Mouse (Mus musculus) forebrain, embryonic 10.5 days (tissue): ENCODE results near the gene Gli1. TPM values are rescaled to one million over a fixed set of nuclear protein-coding genes. Genes with fewer than 3 reads are reported as not detected.

Source experiments
- DNase-seq: peaks from one replicate; pipeline ENCODE4 v3.0.0-alpha.2; 2017; ENCODE audit warnings: low spot score; ENCODE audit errors: extremely low spot score
- H3K27ac ChIP-seq: fragments of 300-500 bp; sonication (generic); 2 replicates; pipeline ENCODE4 v1.5.1; 2016; ENCODE audit warnings: mild to moderate bottlenecking
- H3K27me3 ChIP-seq: fragments of 300-500 bp; sonication (generic); 2 replicates; pipeline ENCODE4 v1.6.1; 2016; ENCODE audit warnings: mild to moderate bottlenecking; ENCODE audit not compliant: poor library complexity, severe bottlenecking
- H3K36me3 ChIP-seq: fragments of 300-500 bp; sonication (generic); replicated peaks from 2 replicates; pipeline ENCODE4 v1.6.1; 2016; ENCODE audit warnings: mild to moderate bottlenecking, moderate library complexity
- H3K4me1 ChIP-seq: fragments of 300-500 bp; sonication (generic); 2 replicates; pipeline ENCODE4 v1.6.1; 2016
- H3K4me3 ChIP-seq: fragments of 300-500 bp; sonication (generic); 2 replicates; pipeline ENCODE4 v1.5.1; 2016; ENCODE audit warnings: mild to moderate bottlenecking, moderate library complexity
- H3K9me3 ChIP-seq: fragments of 300-500 bp; sonication (generic); 2 replicates; pipeline ENCODE4 v1.6.1; 2016; ENCODE audit warnings: mild to moderate bottlenecking, moderate library complexity
- WGBS: fragments of 180-500 bp; shearing (Covaris S2); methylation state at CpG from one replicate; pipeline ENCODE4 v1.1.7; 2016; 5-methylcytosine and 5-hydroxymethylcytosine counted together
- polyA plus RNA-seq: library from polyadenylated mRNA; unstranded; fragments of >200 nt; fragmentation: Nextera tagmentation; extraction: Ambion mirVana; gene quantifications from 2 replicates; pipeline ENCODE4 v1.2.1, GENCODE M21; 2016

Gene Gli1
- polyA plus RNA-seq, result 7.0 and 7.9 TPM in 2 replicates

DNA sequence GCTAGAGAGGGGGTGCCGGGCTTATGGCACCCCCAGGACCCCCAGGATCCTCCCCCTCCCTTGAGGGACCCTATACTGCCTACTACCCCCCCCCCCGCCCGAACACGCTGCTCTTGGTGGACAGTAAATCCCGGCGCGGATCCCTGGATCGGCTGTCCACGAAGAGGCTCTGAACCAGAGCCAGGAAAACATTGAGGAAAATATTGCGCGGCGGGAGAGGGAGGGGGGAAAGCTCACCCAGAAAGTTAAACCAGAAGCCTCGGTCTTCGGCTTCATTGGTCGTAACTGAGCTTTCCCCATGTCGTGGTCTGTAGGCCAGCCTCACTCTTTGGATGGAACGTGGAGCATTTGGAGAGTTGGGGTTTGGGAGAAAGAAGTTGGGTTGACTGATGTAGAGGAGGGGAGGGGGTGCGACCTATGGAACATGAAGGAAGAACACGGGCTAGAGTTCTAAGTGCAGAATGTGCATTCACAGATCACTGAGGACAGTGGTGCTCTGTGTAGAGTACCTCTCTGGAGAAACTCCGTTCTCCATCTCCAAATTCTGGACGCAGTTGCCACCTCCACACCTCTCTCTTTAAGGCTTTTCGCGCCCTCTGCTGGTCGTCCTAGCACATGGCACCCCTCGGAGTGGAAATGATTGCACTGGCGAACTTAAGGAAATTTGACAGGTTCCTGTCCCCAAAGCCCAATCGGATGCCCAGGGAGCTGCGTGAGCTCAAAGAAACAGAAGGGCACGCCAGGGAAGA lies at the start of gene Gli1:
Gli1 (minus strand) TSS at position 84 of the 749 bp plus-strand sequence.
- Histone ChIP-seq H3K36me3 (peaks cover 11% of the 10 kb centered on the region), H3K4me3 (peak within 1 kb of the TSS; percentile 58), H3K27me3 (peaks cover 52% of the 10 kb centered on the region), H3K4me1 (peaks cover 42% of the 10 kb centered on the region), H3K27ac (peak within 1 kb of the TSS; percentile 91), H3K9me3 (no peaks in the 10 kb centered on the region)
- peak; percentile 89 for DNase-seq
- WGBS, result under 1% methylated on average over 29 of the region's 29 CpGs

- no peaks in the 10 kb centered on the region for H3K9me3 ChIP-seq
- 60% methylated on average over 2 of the region's 2 CpGs for WGBS
- peak overlapping the region; percentile 69 for H3K4me3 ChIP-seq
- DNase-seq, result no peak
- peak overlapping the region; percentile 93 for H3K27ac ChIP-seq
- H3K27me3 ChIP-seq, result no peaks in the 10 kb centered on the region
- no peaks in the 10 kb centered on the region for H3K36me3 ChIP-seq
- H3K4me1 ChIP-seq, result peaks cover 27% of the 10 kb centered on the region
Observed at GRCm38 (mm10) chr10:127381743-127382134, 40.0 kb upstream of the Gli1 start.

- Histone ChIP-seq H3K27me3 (no peaks in the 10 kb centered on the region), H3K9me3 (no peaks in the 10 kb centered on the region), H3K27ac (peak overlapping the region; percentile 93), H3K4me1 (peaks cover 27% of the 10 kb centered on the region), H3K4me3 (peak overlapping the region; percentile 69), H3K36me3 (no peaks in the 10 kb centered on the region)
- 3% methylated on average over 73 of the region's 79 CpGs for WGBS
- peak; percentile 75 for DNase-seq
Observed at GRCm38 (mm10) chr10:127380767-127381742, 39.3 kb upstream of the Gli1 start.

DNA sequence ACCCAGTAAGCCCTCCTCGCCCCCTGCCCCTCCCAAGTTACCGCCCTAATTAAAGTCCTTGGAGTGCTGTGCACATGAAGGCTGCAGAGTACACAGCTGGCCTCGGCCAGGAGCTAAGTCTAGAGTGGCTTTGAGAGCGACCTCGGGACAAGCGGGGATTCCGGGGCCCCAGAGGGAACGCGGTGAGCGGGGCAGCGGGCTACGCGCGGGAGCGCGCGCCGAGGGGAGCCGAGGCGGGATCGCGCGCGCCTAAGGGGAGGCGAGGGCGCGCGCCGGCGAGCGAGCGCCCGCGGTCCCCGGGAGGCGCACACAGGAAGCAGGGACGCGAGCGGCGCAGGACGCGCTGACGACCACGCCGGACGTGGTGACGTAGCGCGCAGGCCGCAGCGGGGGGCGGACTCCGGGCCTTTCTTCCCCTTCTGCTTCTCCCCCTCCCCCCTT lies 38.5 kb upstream of the Gli1 start, which contains the start of gene R3hdm2:
R3hdm2 (plus strand) TSS at position 77 of the 441 bp plus-strand sequence.
- peak within 1 kb of the TSS; percentile 93 for H3K27ac ChIP-seq
- no peaks in the 10 kb centered on the region for H3K27me3 ChIP-seq
- H3K36me3 ChIP-seq, result no peaks in the 10 kb centered on the region
- DNase-seq, result peak; percentile 92
- WGBS, result 0% methylated on average over 52 of the region's 53 CpGs
- H3K4me3 ChIP-seq, result peak within 1 kb of the TSS; percentile 69
- H3K9me3 ChIP-seq, result no peaks in the 10 kb centered on the region
- peaks cover 27% of the 10 kb centered on the region for H3K4me1 ChIP-seq

- Histone ChIP-seq H3K27me3 (no peaks in the 10 kb centered on the region), H3K36me3 (no peaks in the 10 kb centered on the region), H3K9me3 (no peaks in the 10 kb centered on the region), H3K27ac (peak overlapping the region; percentile 93), H3K4me3 (peak overlapping the region; percentile 69), H3K4me1 (peaks cover 27% of the 10 kb centered on the region)
- DNase-seq, result no peak
- WGBS, result 87% methylated on average over 8 of the region's 8 CpGs
Observed at GRCm38 (mm10) chr10:127379654-127380053, 37.9 kb upstream of the Gli1 start.

GRCm38 (mm10) chr10:127377700-127378099 lies 35.9 kb upstream of the Gli1 start:
- no peak for DNase-seq
- no peaks in the 10 kb centered on the region for H3K36me3 ChIP-seq
- 78% methylated on average over 3 of the region's 3 CpGs for WGBS
- no peak overlapping the region for H3K27ac ChIP-seq
- no peak overlapping the region for H3K4me3 ChIP-seq
- H3K27me3 ChIP-seq, result no peaks in the 10 kb centered on the region
- H3K4me1 ChIP-seq, result peaks cover 27% of the 10 kb centered on the region
- no peaks in the 10 kb centered on the region for H3K9me3 ChIP-seq

GRCm38 (mm10) chr10:127371023-127371422 lies 29.2 kb upstream of the Gli1 start:
- WGBS, result 72% methylated on average over 2 of the region's 2 CpGs
- Histone ChIP-seq H3K27ac (no peak overlapping the region), H3K9me3 (no peaks in the 10 kb centered on the region), H3K4me1 (peaks cover 37% of the 10 kb centered on the region), H3K27me3 (no peaks in the 10 kb centered on the region; the same call in 1 of the 2 replicates), H3K36me3 (no peaks in the 10 kb centered on the region), H3K4me3 (no peak overlapping the region)
- DNase-seq, result no peak

- H3K27ac ChIP-seq, result 0 out of 2 replicates have a peak within 1 kb of the TSS, but pooled peaks have one; percentile 30
- no peak within 1 kb of the TSS for H3K4me3 ChIP-seq
- no peaks in the 10 kb centered on the region; the same call in 1 of the 2 replicates for H3K27me3 ChIP-seq
- no peaks in the 10 kb centered on the region for H3K9me3 ChIP-seq
- H3K4me1 ChIP-seq, result peaks cover 37% of the 10 kb centered on the region
- DNase-seq, result no peak
- no peaks in the 10 kb centered on the region for H3K36me3 ChIP-seq
- WGBS, result 76% methylated on average over 22 of the region's 22 CpGs
Observed at GRCm38 (mm10) chr10:127369834-127370820, 28.4 kb upstream of the Gli1 start, which contains the start of gene Inhbc. Gene Inhbc (minus strand): TSS chr10:127370431.

DNA sequence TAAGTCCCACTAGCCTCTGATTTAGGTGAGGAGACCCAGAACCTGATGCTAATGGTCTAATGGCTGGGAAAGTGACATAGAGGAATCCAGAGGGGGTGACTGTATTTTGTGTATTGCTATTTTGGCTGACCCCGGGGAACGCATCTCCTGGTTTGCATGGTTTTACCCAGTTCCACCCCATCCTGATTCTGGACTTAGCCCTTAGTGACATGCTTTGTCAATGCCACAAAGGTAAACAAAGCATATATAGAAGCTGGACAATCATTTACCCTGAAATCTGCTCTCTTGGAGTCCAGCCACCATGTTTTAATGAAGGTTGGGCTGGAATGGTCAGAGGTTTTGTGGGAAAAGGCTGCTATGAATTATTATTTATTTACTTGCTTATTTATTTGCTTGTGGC lies 26.5 kb upstream of the Gli1 start:
- no peak for DNase-seq
- Histone ChIP-seq H3K27ac (no peak overlapping the region), H3K9me3 (no peaks in the 10 kb centered on the region), H3K4me1 (peaks cover 37% of the 10 kb centered on the region), H3K27me3 (no peaks in the 10 kb centered on the region; the same call in 1 of the 2 replicates), H3K4me3 (no peak overlapping the region), H3K36me3 (no peaks in the 10 kb centered on the region)
- 76% methylated on average over 2 of the region's 2 CpGs for WGBS

DNA sequence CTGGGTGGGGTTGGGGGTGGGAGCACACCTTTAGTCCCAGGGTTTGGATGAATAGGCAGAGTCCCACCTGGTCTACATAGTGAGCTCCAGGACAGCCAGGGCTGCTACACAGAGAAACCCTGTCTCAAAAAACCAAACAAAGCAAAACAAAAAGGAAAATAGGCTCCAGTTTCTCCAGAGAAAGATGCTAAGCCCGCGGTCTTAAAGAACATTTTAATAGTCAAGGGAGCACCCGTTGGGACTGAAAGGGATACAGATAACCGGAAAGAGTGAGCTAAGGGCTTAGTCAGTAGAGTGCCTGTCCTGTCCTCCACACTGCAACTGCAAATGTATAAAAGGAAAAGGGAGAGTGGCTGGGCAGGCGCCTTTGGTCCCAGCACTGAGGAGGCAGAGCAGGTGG lies 25.3 kb upstream of the Gli1 start:
- peaks cover 37% of the 10 kb centered on the region for H3K4me1 ChIP-seq
- H3K27ac ChIP-seq, result no peak overlapping the region
- no peaks in the 10 kb centered on the region for H3K36me3 ChIP-seq
- H3K27me3 ChIP-seq, result no peaks in the 10 kb centered on the region; the same call in 1 of the 2 replicates
- H3K4me3 ChIP-seq, result no peak overlapping the region
- H3K9me3 ChIP-seq, result no peaks in the 10 kb centered on the region
- 76% methylated on average over 5 of the region's 5 CpGs for WGBS
- no peak for DNase-seq

GRCm38 (mm10) chr10:127360714-127361113 lies 18.9 kb upstream of the Gli1 start:
- Histone ChIP-seq H3K36me3 (no peaks in the 10 kb centered on the region), H3K27me3 (0 out of 2 replicates have a peak, but pooled peaks cover 4% of the 10 kb centered on the region), H3K4me1 (peaks cover 1% of the 10 kb centered on the region), H3K4me3 (no peak overlapping the region), H3K27ac (no peak overlapping the region), H3K9me3 (no peaks in the 10 kb centered on the region)
- DNase-seq, result no peak
- WGBS, result 90% methylated on average over 3 of the region's 3 CpGs
